Mouse (Mus musculus) lung, adult 2 months (tissue): ENCODE results near the gene Gcc1. TPM values are rescaled to one million over a fixed set of nuclear protein-coding genes. Genes with fewer than 3 reads are reported as not detected.
A peak's percentile ranks its signal among the peaks of the same experiment; 100 is the strongest.

Experiments used
- DNase-seq: peaks from one replicate; pipeline ENCODE4 v3.0.0; 2022
- H3K4me1 ChIP-seq: fragments of 200-500 bp; 2 replicates; pipeline ENCODE4 v1.6.1; 2011; ENCODE audit warnings: low read length; ENCODE audit not compliant: control insufficient read depth, insufficient read depth
- H3K4me3 ChIP-seq: fragments of 200-500 bp; replicated peaks from 2 replicates; pipeline ENCODE3; 2011; ENCODE audit warnings: low read depth, mild to moderate bottlenecking, control low read depth, low read length; ENCODE audit errors: extremely low read depth
- CTCF ChIP-seq: fragments of 200-500 bp; IDR thresholded peaks from 2 replicates; pipeline ENCODE4 v1.5.1; 2011; ENCODE audit warnings: mild to moderate bottlenecking, low read length, control low read depth; ENCODE audit not compliant: insufficient read depth
- POLR2A ChIP-seq: fragments of 200-500 bp; IDR thresholded peaks from 2 replicates; pipeline ENCODE4 v1.6.1; 2011; ENCODE audit warnings: low read depth, mild to moderate bottlenecking, control low read depth, low read length, borderline replicate concordance; ENCODE audit errors: extremely low read depth
- WGBS: fragments of 180-500 bp; shearing (Covaris S2); methylation state at CpG from one replicate; pipeline ENCODE4 v1.1.7; 2018; 5-methylcytosine and 5-hydroxymethylcytosine counted together
- polyA plus RNA-seq: library from polyadenylated mRNA; depleted of rRNA; stranded (reverse); fragments of >200 nt; gene quantifications from 2 replicates; pipeline ENCODE4 v1.2.3, GENCODE M21; 2012; rRNA removed

The Gcc1 gene
- 8.0 and 9.3 TPM in 2 replicates for polyA plus RNA-seq

DNA sequence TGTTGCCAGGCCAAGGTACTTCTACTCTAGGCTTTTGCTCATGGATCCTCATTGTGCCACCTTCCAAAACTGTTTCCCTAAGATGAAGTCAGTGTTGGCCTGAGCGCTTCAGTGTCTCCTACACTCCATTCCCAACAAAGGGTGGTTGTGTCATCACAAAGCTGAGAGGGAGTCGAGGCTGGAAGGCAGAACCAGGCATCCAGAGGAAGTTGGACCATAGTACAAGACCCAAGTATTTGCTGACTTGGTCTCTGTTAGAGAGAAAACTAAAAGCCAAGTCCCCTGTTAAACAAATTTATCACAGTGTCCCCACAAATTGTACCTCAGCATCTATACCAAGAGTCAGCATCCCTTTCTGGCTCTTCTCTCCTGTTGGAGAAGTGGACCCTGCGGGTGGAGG is at the start of gene Gcc1:
Gene Gcc1, minus strand, starts transcription at position 101 of the 400 bp plus-strand sequence.
- Histone ChIP-seq H3K4me3 (no peak within 1 kb of the TSS), H3K4me1 (peaks cover 2% of the 10 kb centered on the region; the same call in 1 of the 2 replicates)
- 89% methylated on average over 3 of the region's 3 CpGs for WGBS
- DNase-seq = no peak
- no peak for TF ChIP-seq CTCF
- TF ChIP-seq POLR2A = no peak

DNA sequence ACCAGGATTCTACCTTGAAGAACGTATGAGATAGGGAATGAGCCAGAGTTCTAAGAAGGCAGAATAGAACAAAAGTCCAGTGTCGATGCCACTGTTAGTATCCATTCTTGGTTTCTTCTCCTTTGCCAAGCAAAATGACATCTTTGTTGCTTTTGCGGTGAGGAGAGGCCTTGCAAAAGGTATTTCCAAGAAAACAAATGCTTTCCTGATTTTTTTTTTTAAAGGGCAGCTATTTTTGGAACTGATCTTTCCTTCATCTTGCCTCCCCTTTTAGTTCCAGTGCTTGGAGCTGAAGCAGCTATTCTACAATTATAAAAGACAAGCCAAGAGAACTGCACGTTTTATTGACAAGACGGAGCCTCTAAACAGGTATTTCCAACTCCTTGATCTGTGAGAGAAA is 46.6 kb upstream of the Gcc1 start, which contains the start of gene Snd1:
Gene Snd1, plus strand, starts transcription at position 301 of the 400 bp plus-strand sequence.
- no peak for DNase-seq
- WGBS = 76% methylated on average over 5 of the region's 5 CpGs
- H3K4me3 ChIP-seq = no peak within 1 kb of the TSS
- TF ChIP-seq CTCF (no peak), POLR2A (no peak)
- H3K4me1 ChIP-seq = peaks cover 3% of the 10 kb centered on the region; the same call in 1 of the 2 replicates

DNA sequence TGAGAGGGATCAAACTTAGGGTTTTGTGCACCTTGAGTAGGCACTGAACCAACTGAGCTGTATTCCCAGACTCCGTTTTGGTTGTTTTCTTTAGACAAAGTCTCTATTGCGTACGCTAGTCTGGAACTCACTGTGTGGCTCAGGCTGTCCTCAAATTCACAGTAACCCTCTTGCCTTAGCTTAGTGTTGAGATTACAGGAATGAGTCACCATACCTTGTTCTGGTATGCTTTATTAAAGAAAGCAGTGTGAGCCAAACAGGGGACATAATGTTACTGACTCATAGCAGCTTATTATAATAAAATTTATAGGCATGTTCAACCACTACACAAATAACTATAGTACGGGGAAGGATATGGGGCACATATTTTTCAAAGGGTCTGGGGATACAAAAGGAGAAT is 46.0 kb upstream of the Gcc1 start:
- DNase-seq = no peak
- Histone ChIP-seq H3K4me3 (no peak overlapping the region), H3K4me1 (no peaks in the 10 kb centered on the region)
- 84% methylated on average over 4 of the region's 4 CpGs for WGBS
- no peak for TF ChIP-seq POLR2A
- no peak for TF ChIP-seq CTCF

DNA sequence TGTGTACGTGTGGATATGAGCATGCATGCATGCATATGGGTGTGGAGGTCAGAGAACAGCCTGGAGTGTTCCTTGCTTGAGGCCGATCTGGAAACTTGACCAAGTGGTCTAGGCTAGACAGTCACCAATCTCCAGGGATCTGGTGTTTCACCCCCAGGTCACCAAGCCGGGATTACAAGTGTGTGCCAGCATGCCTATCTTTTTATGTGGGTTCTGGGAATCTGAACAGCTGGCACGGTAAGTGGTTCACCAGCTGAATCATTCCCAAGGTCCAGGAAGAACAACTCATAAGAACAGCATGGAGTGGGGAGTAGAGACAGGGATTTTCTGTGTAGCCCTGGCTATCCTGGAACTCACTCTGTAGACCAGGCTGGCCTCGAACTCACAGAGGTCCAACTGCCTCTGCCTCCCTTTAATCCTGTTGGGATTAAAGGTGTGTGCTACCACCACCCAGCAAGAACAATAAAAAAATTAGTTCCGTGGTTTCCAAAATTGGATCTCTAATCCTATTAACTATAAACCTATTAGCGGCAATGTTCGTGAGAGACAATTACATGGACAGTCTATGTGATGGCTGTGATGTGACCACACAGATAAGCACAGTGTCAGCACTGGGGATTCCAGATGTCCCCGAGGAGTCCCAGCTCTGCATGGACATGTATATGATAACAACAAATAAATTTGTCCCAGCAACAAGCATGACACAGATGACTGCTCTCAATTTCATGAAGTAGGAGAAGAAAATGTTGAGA is 43.3 kb upstream of the Gcc1 start:
- no peak overlapping the region for H3K4me3 ChIP-seq
- no peaks in the 10 kb centered on the region for H3K4me1 ChIP-seq
- 85% methylated on average over 9 of the region's 9 CpGs for WGBS
- TF ChIP-seq POLR2A = no peak
- no peak for TF ChIP-seq CTCF
- DNase-seq = no peak

DNA sequence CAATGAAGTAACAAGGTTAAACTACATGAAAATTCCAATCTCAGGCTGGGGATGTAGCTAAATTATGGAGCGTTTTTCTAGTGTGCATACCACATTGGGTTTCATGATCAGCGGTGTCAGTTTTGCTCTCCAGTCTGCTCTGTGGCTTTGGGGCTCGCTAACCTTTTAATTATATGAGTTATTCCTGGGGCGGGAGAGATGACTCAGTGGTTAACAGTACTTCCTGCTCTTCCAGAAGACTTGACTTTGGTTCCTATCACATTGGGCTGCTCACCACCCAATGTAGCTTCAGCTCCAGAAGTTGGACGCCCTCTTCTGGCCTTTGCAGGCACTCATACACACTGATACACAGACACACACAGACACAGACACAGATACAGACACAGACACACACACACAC is 42.4 kb upstream of the Gcc1 start:
- no peak for TF ChIP-seq POLR2A
- no peak for TF ChIP-seq CTCF
- no peak for DNase-seq
- 76% methylated on average over 5 of the region's 5 CpGs for WGBS
- no peak overlapping the region for H3K4me3 ChIP-seq
- H3K4me1 ChIP-seq = no peaks in the 10 kb centered on the region

DNA sequence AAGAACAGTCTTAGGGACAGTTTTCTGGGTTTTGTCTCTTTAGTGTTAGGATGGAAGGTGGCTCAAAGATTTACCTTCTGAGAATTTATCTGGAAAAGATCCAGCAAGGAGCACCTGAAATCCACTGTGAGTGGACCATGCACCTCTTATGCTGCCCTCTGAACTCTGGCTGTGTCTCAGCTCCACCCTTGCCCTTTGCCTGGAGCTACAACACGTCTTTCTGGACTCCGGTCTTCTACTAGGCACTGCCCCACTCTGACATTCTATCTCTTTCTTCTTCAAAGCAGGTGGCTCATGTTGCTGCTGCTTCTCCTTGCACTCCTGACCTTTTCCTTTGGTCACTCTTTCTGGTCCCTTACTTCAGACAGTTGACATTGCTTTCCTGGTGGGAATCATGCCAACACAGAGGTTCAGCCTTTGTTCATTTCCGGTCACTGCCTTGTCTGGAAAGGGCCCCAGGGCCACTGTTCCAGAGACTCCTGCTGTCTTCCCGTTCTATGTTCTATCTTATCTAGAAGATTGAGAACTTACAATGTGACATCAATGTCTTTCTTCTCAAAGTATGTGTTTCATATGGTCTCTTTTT is 41.9 kb upstream of the Gcc1 start:
- Histone ChIP-seq H3K4me1 (no peaks in the 10 kb centered on the region), H3K4me3 (no peak overlapping the region)
- TF ChIP-seq CTCF = no peak
- TF ChIP-seq POLR2A = no peak
- WGBS = 41% methylated on average over 4 of the region's 4 CpGs
- DNase-seq = no peak

DNA sequence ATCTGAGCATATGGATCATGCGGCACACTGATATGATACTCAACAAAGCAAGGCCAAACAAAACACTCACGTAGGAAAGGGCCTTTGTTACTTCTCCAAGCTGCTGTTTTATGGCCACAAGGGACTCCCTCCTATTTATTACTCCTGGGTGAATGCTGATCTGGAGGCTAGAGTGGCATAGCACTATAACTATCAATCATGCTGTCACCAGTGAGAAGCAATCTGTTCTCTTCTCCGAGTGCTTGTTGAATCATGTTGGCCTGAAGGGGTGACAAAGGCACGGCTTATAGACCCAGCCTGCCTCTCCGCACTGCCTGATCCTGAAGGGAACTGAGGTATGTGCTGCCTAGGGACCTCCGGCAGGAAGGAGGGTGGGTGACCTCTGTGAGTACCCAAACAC is 36.4 kb upstream of the Gcc1 start:
- TF ChIP-seq CTCF = no peak
- TF ChIP-seq POLR2A = no peak
- DNase-seq = no peak
- H3K4me3 ChIP-seq = no peak overlapping the region
- H3K4me1 ChIP-seq = no peaks in the 10 kb centered on the region
- WGBS = 44% methylated on average over 6 of the region's 6 CpGs

DNA sequence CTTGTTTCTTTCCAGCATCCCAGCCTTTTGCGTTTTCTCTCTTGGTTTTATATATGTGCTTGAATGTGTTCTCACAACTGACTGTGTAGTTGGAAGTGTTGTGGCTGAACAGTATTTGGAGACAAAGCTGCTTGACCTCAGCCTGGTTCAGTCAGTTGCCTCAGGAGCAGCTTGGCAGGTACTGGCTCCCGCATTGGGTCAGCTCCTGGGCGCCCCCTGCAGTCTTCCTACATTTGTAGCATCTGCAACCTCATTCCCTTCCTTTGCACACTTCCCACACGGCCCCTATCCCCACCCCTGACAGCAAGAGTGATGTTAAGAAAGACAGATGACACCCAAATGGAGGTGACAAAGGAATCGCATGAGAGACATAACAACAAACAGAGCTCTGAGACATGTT is 32.3 kb upstream of the Gcc1 start:
- Histone ChIP-seq H3K4me3 (no peak overlapping the region), H3K4me1 (no peaks in the 10 kb centered on the region)
- TF ChIP-seq POLR2A (no peak), CTCF (peak; percentile 65)
- DNase-seq = peak; percentile 75
- WGBS = 2% methylated on average over 5 of the region's 5 CpGs

DNA sequence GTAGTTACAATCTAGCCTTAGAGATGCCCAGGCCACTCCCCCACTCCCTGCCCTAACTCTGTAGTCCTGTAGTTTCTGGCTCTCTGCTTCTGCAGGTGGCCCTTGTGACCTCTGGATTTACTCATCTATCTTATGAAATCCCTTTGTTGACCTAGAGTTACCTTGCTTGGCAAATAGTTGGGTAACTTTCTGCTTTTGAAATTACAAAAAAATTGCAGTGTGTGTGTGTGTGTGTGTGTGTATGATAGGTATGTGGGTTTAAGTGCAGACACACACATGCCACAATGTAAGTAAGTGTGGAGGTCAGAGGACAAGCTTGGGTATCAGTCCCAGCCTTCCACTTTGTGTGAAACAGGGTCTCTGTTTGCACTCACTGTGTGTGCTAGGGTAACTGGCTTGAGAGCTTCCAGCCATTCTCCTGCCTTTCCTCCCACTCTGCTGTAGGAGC is 31.1 kb upstream of the Gcc1 start:
- DNase-seq = no peak
- no peak for TF ChIP-seq POLR2A
- no peak for TF ChIP-seq CTCF
- no peak overlapping the region for H3K4me3 ChIP-seq
- no peaks in the 10 kb centered on the region for H3K4me1 ChIP-seq

DNA sequence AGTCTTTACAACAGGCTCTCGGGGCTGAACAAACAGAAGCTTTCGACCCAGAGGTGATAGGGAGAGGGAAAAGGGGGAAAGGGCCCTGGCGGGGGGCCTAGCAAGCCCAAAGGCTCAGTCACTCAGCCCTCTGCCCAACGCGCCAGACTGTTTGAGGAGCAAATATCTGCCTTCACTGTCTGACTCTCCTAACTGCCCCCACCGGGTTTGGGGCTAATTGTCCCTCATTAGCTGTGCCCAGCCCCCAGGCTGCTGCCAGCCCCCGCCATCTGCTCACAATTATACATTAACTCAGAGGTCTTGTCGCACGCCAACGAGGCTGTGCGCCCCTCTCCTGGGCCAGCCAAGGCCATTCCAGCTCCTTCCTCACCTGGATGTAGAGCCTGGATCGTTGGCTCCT is 22.8 kb upstream of the Gcc1 start:
- 2% methylated on average over 12 of the region's 12 CpGs for WGBS

More for the DNA sequence above, 22.8 kb upstream of the Gcc1 start:
- DNase-seq = no peak
- TF ChIP-seq POLR2A (no peak), CTCF (no peak)
- H3K4me1 ChIP-seq = no peaks in the 10 kb centered on the region
- H3K4me3 ChIP-seq = no peak overlapping the region
